Mouse (Mus musculus) midbrain, embryonic 15.5 days (tissue): ENCODE data around the gene Rnf207. TPM values are rescaled to one million over a fixed set of nuclear protein-coding genes. Genes with fewer than 3 reads are reported as not detected.

Experiments used
- ATAC-seq: fragments of 200-750 bp; cut with Nextera tagmentation; replicated peaks from 2 replicates; pipeline ENCODE4 v1.8.0; 2017; ENCODE audit warnings: moderate TSS enrichment
- H3K27ac ChIP-seq: fragments of 300-500 bp; sonication (generic); 2 replicates; pipeline ENCODE4 v1.5.1; 2015; ENCODE audit warnings: mild to moderate bottlenecking, inconsistent platforms
- H3K27me3 ChIP-seq: fragments of 300-500 bp; sonication (generic); replicated peaks from 2 replicates; pipeline ENCODE4 v1.6.1; 2015; ENCODE audit warnings: inconsistent platforms
- H3K36me3 ChIP-seq: fragments of 300-500 bp; sonication (generic); replicated peaks from 2 replicates; pipeline ENCODE4 v1.6.1; 2015; ENCODE audit warnings: inconsistent platforms
- H3K4me1 ChIP-seq: fragments of 300-500 bp; sonication (generic); 2 replicates; pipeline ENCODE4 v1.6.1; 2015; ENCODE audit warnings: inconsistent platforms
- H3K4me2 ChIP-seq: fragments of 300-500 bp; sonication (generic); 2 replicates; pipeline ENCODE4 v1.6.1; 2015; ENCODE audit warnings: inconsistent platforms, mild to moderate bottlenecking, moderate library complexity
- H3K4me3 ChIP-seq: fragments of 300-500 bp; sonication (generic); 2 replicates; pipeline ENCODE4 v1.5.1; 2015; ENCODE audit warnings: mild to moderate bottlenecking, inconsistent platforms
- H3K9ac ChIP-seq: fragments of 300-500 bp; sonication (generic); 2 replicates; pipeline ENCODE4 v1.6.1; 2015; ENCODE audit warnings: mild to moderate bottlenecking, inconsistent platforms
- H3K9me3 ChIP-seq: fragments of 300-500 bp; sonication (generic); 2 replicates; pipeline ENCODE4 v1.6.1; 2016; ENCODE audit warnings: inconsistent platforms
- WGBS: fragments of 180-500 bp; shearing (Covaris S2); methylation state at CpG from one replicate; pipeline ENCODE4 v1.1.7; 2015; ENCODE audit warnings: mixed read lengths; 5-methylcytosine and 5-hydroxymethylcytosine counted together
- polyA plus RNA-seq: library from polyadenylated mRNA; unstranded; fragments of >200 nt; fragmentation: Nextera tagmentation; extraction: Ambion mirVana; gene quantifications from 2 replicates; pipeline ENCODE4 v1.2.1, GENCODE M21; 2015

Gene Rnf207
- 8.0 and 8.6 TPM in 2 replicates for polyA plus RNA-seq

DNA sequence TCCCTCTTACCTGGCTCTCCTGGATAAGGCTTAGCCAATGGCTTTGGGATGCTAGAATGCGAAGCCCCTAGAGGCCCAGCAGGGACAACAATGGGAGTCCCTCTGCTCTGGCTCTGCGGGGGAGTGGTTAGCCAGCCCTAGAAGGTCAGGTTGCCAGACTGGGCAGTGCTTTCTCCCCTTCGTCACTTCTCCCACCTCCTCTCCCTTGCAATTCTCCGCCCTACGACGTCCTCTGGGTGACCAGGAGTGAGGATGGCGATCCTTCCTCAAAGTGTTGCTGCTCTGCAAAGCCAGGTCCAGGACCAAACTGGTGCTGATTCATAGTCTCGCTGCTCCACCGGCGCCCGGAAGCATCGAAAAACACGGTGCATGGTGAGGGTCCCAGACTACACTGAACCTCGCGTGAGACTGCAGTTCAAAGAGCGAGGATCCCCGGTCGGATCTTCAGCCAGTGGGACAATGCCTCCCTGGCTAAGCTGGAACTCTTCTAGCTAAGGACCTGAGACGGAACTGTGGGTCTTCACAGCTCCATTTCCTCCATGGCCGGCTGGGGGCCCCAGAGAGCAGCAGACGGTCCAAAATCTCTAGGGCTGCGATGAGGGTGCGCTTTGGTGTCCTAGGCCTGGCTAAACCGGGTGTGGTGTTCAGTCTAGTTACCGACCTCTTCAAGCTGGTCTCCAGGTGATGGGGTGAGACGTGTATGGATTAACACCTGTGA, at the start of gene Rnf207:
Rnf207 (minus strand) TSS at position 477 of the 718 bp plus-strand sequence.
- no peak within 1 kb of the TSS for H3K9ac ChIP-seq
- no peaks in the 10 kb centered on the region for H3K36me3 ChIP-seq
- 4% methylated on average over 26 of the region's 26 CpGs for WGBS
- H3K9me3 ChIP-seq = no peaks in the 10 kb centered on the region
- no peak within 1 kb of the TSS for H3K27ac ChIP-seq
- peak within 1 kb of the TSS; percentile 7 for H3K4me2 ChIP-seq
- H3K4me3 ChIP-seq = 0 out of 2 replicates have a peak within 1 kb of the TSS, but pooled peaks have one; percentile 3
- no peak for ATAC-seq
- H3K4me1 ChIP-seq = peaks cover 14% of the 10 kb centered on the region
- peaks cover 47% of the 10 kb centered on the region for H3K27me3 ChIP-seq

GRCm38 (mm10) chr4:152365228-152365627, 46.4 kb upstream of the Rnf207 start:
- peak; percentile 51; the same call in 1 of the 2 replicates for ATAC-seq
- Histone ChIP-seq H3K9ac (no peak overlapping the region), H3K27ac (peak overlapping the region; percentile 71), H3K27me3 (peaks cover 15% of the 10 kb centered on the region; the same call in 1 of the 2 replicates), H3K9me3 (no peaks in the 10 kb centered on the region), H3K4me2 (no peak overlapping the region), H3K4me1 (peaks cover 19% of the 10 kb centered on the region), H3K36me3 (peaks cover 15% of the 10 kb centered on the region), H3K4me3 (no peak overlapping the region)
- WGBS = 25% methylated on average over 7 of the region's 7 CpGs

- 81% methylated on average over 9 of the region's 9 CpGs for WGBS
- no peaks in the 10 kb centered on the region for H3K9me3 ChIP-seq
- H3K36me3 ChIP-seq = peaks cover 15% of the 10 kb centered on the region
- H3K4me2 ChIP-seq = no peak overlapping the region
- no peak overlapping the region for H3K4me3 ChIP-seq
- H3K27me3 ChIP-seq = peaks cover 17% of the 10 kb centered on the region
- H3K4me1 ChIP-seq = peaks cover 19% of the 10 kb centered on the region
- ATAC-seq = no peak
- no peak overlapping the region for H3K27ac ChIP-seq
- H3K9ac ChIP-seq = no peak overlapping the region
Observed at GRCm38 (mm10) chr4:152362180-152362579, 43.4 kb upstream of the Rnf207 start.

GRCm38 (mm10) chr4:152360855-152361254, 42.1 kb upstream of the Rnf207 start:
- H3K4me1 ChIP-seq = peaks cover 19% of the 10 kb centered on the region
- H3K4me2 ChIP-seq = peak overlapping the region; percentile 13; the same call in 1 of the 2 replicates
- peak; percentile 39; the same call in 1 of the 2 replicates for ATAC-seq
- H3K9ac ChIP-seq = no peak overlapping the region
- no peaks in the 10 kb centered on the region for H3K9me3 ChIP-seq
- H3K27ac ChIP-seq = no peak overlapping the region
- 3% methylated on average over 24 of the region's 24 CpGs for WGBS
- H3K27me3 ChIP-seq = peaks cover 17% of the 10 kb centered on the region
- peaks cover 19% of the 10 kb centered on the region for H3K36me3 ChIP-seq
- H3K4me3 ChIP-seq = no peak overlapping the region

DNA sequence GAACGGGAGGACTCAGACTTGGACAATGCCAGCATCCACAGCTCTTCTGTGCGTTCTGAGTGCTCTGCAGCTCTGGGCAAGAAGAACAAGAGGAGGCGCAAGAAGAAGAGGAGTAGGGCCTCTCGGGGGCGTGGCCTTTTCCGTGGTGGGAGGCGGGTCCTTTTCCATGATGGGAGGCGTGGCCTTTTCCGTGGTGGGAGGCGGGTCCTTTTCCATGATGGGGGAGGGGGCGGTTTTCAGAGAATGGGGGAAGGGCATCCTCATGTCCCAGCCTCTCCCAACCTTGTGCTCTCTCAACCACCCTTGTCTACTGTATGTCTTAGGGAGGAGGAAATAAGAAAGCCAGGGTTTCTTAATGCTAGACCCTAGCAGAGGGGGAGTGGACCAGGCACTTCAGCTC, 40.9 kb upstream of the Rnf207 start:
- no peak for ATAC-seq
- H3K36me3 ChIP-seq = peaks cover 19% of the 10 kb centered on the region
- no peak overlapping the region for H3K4me2 ChIP-seq
- 11% methylated on average over 11 of the region's 11 CpGs for WGBS
- H3K27me3 ChIP-seq = peaks cover 17% of the 10 kb centered on the region
- H3K9me3 ChIP-seq = no peaks in the 10 kb centered on the region
- no peak overlapping the region for H3K27ac ChIP-seq
- H3K4me1 ChIP-seq = peaks cover 8% of the 10 kb centered on the region
- H3K4me3 ChIP-seq = no peak overlapping the region
- no peak overlapping the region for H3K9ac ChIP-seq

GRCm38 (mm10) chr4:152355672-152356071, 36.9 kb upstream of the Rnf207 start:
- WGBS = 85% methylated on average over 7 of the region's 7 CpGs
- H3K27ac ChIP-seq = no peak overlapping the region
- H3K27me3 ChIP-seq = peaks cover 12% of the 10 kb centered on the region
- no peaks in the 10 kb centered on the region for H3K9me3 ChIP-seq
- H3K36me3 ChIP-seq = peaks cover 4% of the 10 kb centered on the region; the same call in 1 of the 2 replicates
- H3K9ac ChIP-seq = no peak overlapping the region
- no peak for ATAC-seq
- no peak overlapping the region for H3K4me3 ChIP-seq
- H3K4me2 ChIP-seq = no peak overlapping the region
- peaks cover 15% of the 10 kb centered on the region for H3K4me1 ChIP-seq

DNA sequence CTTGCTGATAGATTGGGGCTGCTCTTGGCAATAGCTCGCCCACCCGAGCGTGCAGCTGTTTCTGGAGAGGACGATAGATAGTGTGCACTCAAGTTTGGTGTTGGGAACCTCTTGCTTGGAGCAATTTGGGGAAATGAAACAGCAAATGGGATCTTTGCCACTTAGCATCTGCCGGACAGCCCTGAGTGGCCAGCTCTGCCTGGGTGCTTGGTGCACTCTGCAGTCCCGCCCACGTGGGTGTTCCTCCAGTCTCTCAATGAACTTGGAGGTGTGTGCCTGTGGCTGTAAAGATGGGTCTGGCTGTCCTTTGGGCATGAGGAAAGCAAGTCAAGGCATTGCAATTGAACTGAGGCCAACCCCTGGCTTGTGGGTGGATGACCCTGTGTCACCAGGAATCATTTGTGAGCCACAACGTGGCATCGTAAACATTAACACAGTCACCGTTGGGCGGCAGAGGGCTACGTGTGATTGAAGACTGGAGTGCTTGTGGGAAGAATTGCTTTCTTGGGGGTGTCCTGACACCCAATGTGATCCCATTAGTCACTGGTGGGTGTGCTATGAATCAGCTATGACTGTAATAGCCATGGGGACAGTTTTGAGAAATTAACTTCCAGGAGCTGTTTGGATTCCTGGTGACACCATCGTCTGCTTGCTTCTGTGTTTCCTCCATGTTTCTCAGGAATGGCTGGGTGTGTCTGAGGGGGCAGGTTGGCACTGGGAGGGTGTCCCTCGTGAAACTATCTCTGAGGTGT, 35.3 kb upstream of the Rnf207 start:
- peaks cover 29% of the 10 kb centered on the region for H3K4me1 ChIP-seq
- no peaks in the 10 kb centered on the region for H3K9me3 ChIP-seq
- H3K4me3 ChIP-seq = no peak overlapping the region
- peaks cover 4% of the 10 kb centered on the region; the same call in 1 of the 2 replicates for H3K36me3 ChIP-seq
- WGBS = 82% methylated on average over 14 of the region's 14 CpGs
- no peak overlapping the region for H3K4me2 ChIP-seq
- H3K27ac ChIP-seq = no peak overlapping the region
- H3K9ac ChIP-seq = no peak overlapping the region
- H3K27me3 ChIP-seq = peaks cover 6% of the 10 kb centered on the region; the same call in 1 of the 2 replicates
- no peak for ATAC-seq

- ATAC-seq = peak; percentile 32; the same call in 1 of the 2 replicates
- Histone ChIP-seq H3K4me2 (peak overlapping the region; percentile 23), H3K9me3 (no peaks in the 10 kb centered on the region), H3K4me3 (no peak overlapping the region), H3K27me3 (0 out of 2 replicates have a peak, but pooled peaks cover 6% of the 10 kb centered on the region), H3K9ac (no peak overlapping the region), H3K36me3 (peaks cover under 1% of the 10 kb centered on the region; the same call in 1 of the 2 replicates), H3K27ac (peak overlapping the region; percentile 91), H3K4me1 (peaks cover 38% of the 10 kb centered on the region)
- 10% methylated on average over 14 of the region's 14 CpGs for WGBS
Observed at GRCm38 (mm10) chr4:152351422-152352305, 32.9 kb upstream of the Rnf207 start.

GRCm38 (mm10) chr4:152350722-152351421, 32.1 kb upstream of the Rnf207 start:
- Histone ChIP-seq H3K4me1 (peaks cover 38% of the 10 kb centered on the region), H3K9ac (no peak overlapping the region), H3K9me3 (no peaks in the 10 kb centered on the region), H3K4me3 (0 out of 2 replicates have a peak overlapping the region, but pooled peaks have one; percentile 25), H3K27ac (peak overlapping the region; percentile 91), H3K27me3 (0 out of 2 replicates have a peak, but pooled peaks cover 6% of the 10 kb centered on the region), H3K4me2 (peak overlapping the region; percentile 54), H3K36me3 (no peaks in the 10 kb centered on the region; the same call in 1 of the 2 replicates)
- no peak; the same call in 1 of the 2 replicates for ATAC-seq
- 39% methylated on average over 8 of the region's 8 CpGs for WGBS

GRCm38 (mm10) chr4:152349837-152350381, 31.1 kb upstream of the Rnf207 start:
- H3K4me2 ChIP-seq = peak overlapping the region; percentile 54
- peak; percentile 78 for ATAC-seq
- H3K9me3 ChIP-seq = no peaks in the 10 kb centered on the region
- WGBS = 3% methylated on average over 17 of the region's 17 CpGs
- peak overlapping the region; percentile 91 for H3K27ac ChIP-seq
- peak overlapping the region; percentile 26 for H3K9ac ChIP-seq
- no peaks in the 10 kb centered on the region; the same call in 1 of the 2 replicates for H3K36me3 ChIP-seq
- peak overlapping the region; percentile 25 for H3K4me3 ChIP-seq
- H3K27me3 ChIP-seq = 0 out of 2 replicates have a peak, but pooled peaks cover 6% of the 10 kb centered on the region
- peaks cover 43% of the 10 kb centered on the region for H3K4me1 ChIP-seq
